Mouse (Mus musculus): Measurements from ENCODE around the gene Ttll8. TPM values are rescaled to one million over a fixed set of nuclear protein-coding genes. Genes with fewer than 3 reads are reported as not detected.

Gene Ttll8
- polyA plus RNA-seq, 1 experiment from 2014 or later, result not detected

DNA sequence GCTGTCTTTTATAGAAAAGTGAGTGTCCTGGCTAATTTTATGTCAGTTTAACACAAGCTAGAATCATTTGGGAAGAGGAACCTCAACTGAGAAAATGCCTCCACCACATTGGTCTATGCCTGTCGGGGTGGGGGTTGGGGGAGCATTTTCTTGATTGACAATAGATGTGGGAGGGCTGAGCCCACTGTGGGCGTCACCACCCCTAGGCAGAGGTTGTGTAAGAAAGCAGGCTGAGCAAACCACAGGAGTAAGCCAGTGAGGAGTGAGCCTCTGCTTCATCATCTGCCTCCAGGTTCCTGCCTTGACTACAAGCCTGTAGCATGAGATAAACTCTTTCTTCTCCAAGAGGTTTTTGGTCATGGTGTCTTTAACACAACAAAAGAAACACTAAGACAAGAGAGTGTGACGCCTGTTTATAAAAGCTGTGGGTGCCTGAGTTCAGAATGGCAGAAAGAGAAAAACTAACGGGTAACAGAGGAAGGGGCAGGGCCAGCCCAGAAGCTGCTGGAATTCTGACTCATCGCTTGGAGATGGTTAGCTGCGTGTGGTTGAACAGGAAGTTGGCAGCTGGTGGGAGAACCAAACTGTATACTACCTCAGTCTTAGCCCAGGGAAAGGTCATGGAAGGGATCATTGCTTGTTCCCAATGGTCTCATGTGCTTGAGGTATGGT is 17.5 kb downstream of the Ttll8 start:
- Histone ChIP-seq H3K27ac (ENCODE audit: low read length) (no peak overlapping the region), H3K4me2 (ENCODE audit: low read depth, low read length) (no peak overlapping the region), H3K9ac (ENCODE audit: low read depth, low read length) (no peak overlapping the region), H3K4me1 (ENCODE audit: control insufficient read depth, low read depth, low read length) (no peaks in the 10 kb centered on the region), H3K9me3 (replicated peaks; ENCODE audit: control insufficient read depth, low read length) (no peaks in the 10 kb centered on the region), H3K4me3 (ENCODE audit: low read depth, low read length) (no peak overlapping the region), H3K27me3 (ENCODE audit: control insufficient read depth, insufficient read depth, low read depth, low read length) (no peaks in the 10 kb centered on the region), H3K36me3 (ENCODE audit: control insufficient read depth, insufficient read depth) (no peaks in the 10 kb centered on the region)
- WGBS (ENCODE audit: insufficient replicate concordance), result 24% methylated on average over 6 of the region's 6 CpGs
- no peak for ATAC-seq (ENCODE audit: low read depth)

DNA sequence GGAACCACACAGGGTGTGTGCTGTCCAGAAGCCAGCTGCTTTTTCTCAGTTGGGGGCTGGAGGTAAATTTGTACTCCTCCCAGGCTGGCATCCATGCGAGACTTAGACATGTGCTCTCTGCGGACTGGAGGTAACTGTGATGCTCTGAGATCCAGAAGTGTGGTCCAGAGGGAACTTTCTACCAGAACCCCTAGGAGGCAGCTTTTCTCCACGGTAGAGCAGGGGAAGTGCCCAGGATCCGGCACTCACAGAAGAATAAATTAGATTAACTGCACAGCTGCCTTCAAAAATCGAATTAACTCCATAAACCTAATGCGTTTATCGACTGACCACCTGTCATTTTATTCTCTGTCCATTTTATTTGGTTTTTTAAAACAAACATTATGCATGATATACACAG is 20.1 kb downstream of the Ttll8 start:
- Histone ChIP-seq H3K9ac (ENCODE audit: low read depth, low read length) (no peak overlapping the region), H3K9me3 (replicated peaks; ENCODE audit: control insufficient read depth, low read length) (no peaks in the 10 kb centered on the region), H3K36me3 (ENCODE audit: control insufficient read depth, insufficient read depth) (no peaks in the 10 kb centered on the region), H3K4me3 (ENCODE audit: low read depth, low read length) (no peak overlapping the region), H3K4me1 (ENCODE audit: control insufficient read depth, low read depth, low read length) (no peaks in the 10 kb centered on the region), H3K27me3 (ENCODE audit: control insufficient read depth, insufficient read depth, low read depth, low read length) (no peaks in the 10 kb centered on the region), H3K4me2 (ENCODE audit: low read depth, low read length) (no peak overlapping the region), H3K27ac (ENCODE audit: low read length) (no peak overlapping the region)
- 62% methylated on average over 7 of the region's 7 CpGs for WGBS (ENCODE audit: insufficient replicate concordance)
- no peak for ATAC-seq (ENCODE audit: low read depth)

DNA sequence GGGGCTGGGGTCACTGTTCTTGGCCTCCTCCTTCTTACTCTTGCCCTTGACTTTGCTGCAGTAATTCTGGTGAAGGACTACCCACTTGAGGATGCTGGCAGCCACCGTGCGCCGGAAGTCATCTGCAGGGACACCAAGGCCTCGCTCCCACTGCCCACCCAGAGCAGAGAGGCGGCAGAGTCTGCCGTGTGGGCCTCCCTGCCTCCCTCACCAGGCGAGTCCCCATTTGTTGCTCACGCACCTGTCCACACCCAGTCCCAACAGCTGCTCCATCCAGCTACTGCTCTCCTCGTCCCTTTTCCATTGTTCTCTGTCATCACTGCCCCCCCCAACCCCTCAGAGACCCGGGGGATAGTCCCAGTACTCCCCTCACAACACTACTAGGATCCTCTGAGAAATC is 21.6 kb downstream of the Ttll8 start:
- Histone ChIP-seq H3K4me1 (ENCODE audit: control insufficient read depth, low read depth, low read length) (no peaks in the 10 kb centered on the region), H3K9me3 (replicated peaks; ENCODE audit: control insufficient read depth, low read length) (no peaks in the 10 kb centered on the region), H3K27ac (ENCODE audit: low read length) (no peak overlapping the region), H3K4me2 (ENCODE audit: low read depth, low read length) (no peak overlapping the region), H3K27me3 (ENCODE audit: control insufficient read depth, insufficient read depth, low read depth, low read length) (no peaks in the 10 kb centered on the region), H3K36me3 (ENCODE audit: control insufficient read depth, insufficient read depth) (no peaks in the 10 kb centered on the region), H3K4me3 (ENCODE audit: low read depth, low read length) (no peak overlapping the region), H3K9ac (ENCODE audit: low read depth, low read length) (no peak overlapping the region)
- 69% methylated on average over 10 of the region's 10 CpGs for WGBS (ENCODE audit: insufficient replicate concordance)
- ATAC-seq (ENCODE audit: low read depth), result no peak

DNA sequence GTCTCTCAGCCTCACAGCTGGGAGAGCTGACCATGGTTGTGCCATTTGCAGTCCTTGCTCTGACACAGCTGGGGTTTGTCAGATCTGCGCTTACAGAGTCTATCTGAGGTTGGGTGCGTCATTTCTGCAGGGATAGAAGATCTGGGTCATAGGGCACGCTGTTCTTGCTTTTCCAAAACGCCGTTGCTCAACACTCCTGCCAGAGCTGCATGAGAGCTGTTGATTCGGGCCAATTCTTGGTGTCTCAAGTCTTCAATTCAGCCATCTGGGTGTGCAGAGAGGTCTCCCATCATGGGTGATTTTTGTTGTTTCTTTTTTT is 32.3 kb downstream of the Ttll8 start:
- Histone ChIP-seq H3K36me3 (ENCODE audit: control insufficient read depth, insufficient read depth) (no peaks in the 10 kb centered on the region), H3K4me2 (ENCODE audit: low read depth, low read length) (no peak overlapping the region), H3K4me1 (ENCODE audit: control insufficient read depth, low read depth, low read length) (peaks cover 2% of the 10 kb centered on the region), H3K9me3 (replicated peaks; ENCODE audit: control insufficient read depth, low read length) (no peaks in the 10 kb centered on the region), H3K27me3 (ENCODE audit: control insufficient read depth, insufficient read depth, low read depth, low read length) (no peaks in the 10 kb centered on the region), H3K4me3 (ENCODE audit: low read depth, low read length) (no peak overlapping the region), H3K9ac (ENCODE audit: low read depth, low read length) (no peak overlapping the region), H3K27ac (ENCODE audit: low read length) (no peak overlapping the region)
- 48% methylated on average over 6 of the region's 6 CpGs for WGBS (ENCODE audit: insufficient replicate concordance)
- no peak for ATAC-seq (ENCODE audit: low read depth)

DNA sequence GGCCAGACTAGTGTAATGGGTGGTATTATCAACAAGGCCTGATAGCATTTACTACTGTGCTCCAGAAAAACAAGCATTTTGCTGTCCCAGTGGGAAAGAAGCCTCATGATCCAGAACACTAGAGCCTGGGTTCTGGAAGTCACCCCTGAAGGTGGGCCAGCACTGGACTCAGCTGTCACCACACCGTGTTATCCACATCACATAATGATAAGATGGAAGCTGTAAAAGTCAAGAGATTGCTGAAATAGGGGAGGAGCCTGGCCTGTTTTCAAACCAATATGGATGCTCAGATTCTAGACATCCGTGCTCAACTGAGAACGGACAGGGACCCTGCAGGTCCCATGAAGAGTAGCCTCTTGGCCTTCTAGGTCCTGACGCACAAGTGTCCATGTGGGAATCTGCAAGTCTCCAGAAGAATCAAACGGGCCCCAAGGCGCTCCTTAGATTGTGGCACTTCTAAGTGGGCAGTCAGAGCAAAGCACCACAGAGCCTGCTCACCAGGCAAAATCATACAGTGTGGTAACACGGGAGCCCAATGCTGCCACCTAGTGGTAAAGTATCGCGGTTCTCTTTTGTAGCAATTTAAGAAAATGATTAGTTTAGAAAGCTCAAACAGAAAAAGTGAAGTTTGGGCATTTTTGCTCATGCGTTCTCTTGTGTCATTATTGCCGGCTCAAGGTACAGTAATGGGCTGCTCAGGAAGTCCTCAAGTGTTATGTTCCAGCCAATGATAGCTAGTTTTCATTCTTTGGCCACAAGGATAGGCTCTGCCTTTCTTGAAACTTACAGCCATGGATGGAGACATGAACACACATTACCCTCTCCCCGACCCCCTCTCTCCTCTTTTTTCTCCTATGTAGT is 32.9 kb downstream of the Ttll8 start:
- H3K4me1 ChIP-seq (ENCODE audit: control insufficient read depth, low read depth, low read length), result peaks cover 2% of the 10 kb centered on the region
- H3K27ac ChIP-seq (ENCODE audit: low read length), result no peak overlapping the region
- no peak; the same call in 1 of the 2 replicates for ATAC-seq (ENCODE audit: low read depth)
- H3K36me3 ChIP-seq (ENCODE audit: control insufficient read depth, insufficient read depth), result no peaks in the 10 kb centered on the region
- no peak overlapping the region for H3K9ac ChIP-seq (ENCODE audit: low read depth, low read length)
- H3K4me3 ChIP-seq (ENCODE audit: low read depth, low read length), result no peak overlapping the region
- H3K4me2 ChIP-seq (ENCODE audit: low read depth, low read length), result no peak overlapping the region
- WGBS (ENCODE audit: insufficient replicate concordance), result 20% methylated on average over 12 of the region's 12 CpGs
- no peaks in the 10 kb centered on the region for H3K9me3 ChIP-seq (replicated peaks; ENCODE audit: control insufficient read depth, low read length)
- no peaks in the 10 kb centered on the region for H3K27me3 ChIP-seq (ENCODE audit: control insufficient read depth, insufficient read depth, low read depth, low read length)

DNA sequence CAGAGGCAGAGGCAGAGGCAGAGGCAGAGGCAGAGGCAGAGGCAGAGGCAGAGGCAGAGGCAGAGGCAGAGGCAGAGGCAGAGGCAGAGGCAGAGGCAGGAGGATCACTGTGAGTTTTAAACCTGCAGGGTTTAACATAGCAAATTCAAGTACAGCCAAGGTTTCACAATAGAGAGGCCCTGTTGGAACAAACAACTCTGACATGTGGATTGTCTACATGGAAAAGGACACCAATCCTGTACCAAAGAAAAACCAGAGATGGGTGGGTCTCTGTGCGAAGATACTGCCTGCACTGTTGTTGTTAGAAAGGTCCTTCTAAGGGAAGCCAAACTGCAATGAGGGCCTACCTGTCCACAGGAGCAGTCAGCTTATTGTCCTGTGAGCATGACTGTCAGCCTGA is 34.2 kb downstream of the Ttll8 start:
- Histone ChIP-seq H3K4me3 (ENCODE audit: low read depth, low read length) (no peak overlapping the region), H3K27ac (ENCODE audit: low read length) (no peak overlapping the region), H3K27me3 (ENCODE audit: control insufficient read depth, insufficient read depth, low read depth, low read length) (no peaks in the 10 kb centered on the region), H3K4me2 (ENCODE audit: low read depth, low read length) (no peak overlapping the region), H3K9ac (ENCODE audit: low read depth, low read length) (no peak overlapping the region), H3K36me3 (ENCODE audit: control insufficient read depth, insufficient read depth) (no peaks in the 10 kb centered on the region), H3K4me1 (ENCODE audit: control insufficient read depth, low read depth, low read length) (peaks cover 2% of the 10 kb centered on the region), H3K9me3 (replicated peaks; ENCODE audit: control insufficient read depth, low read length) (no peaks in the 10 kb centered on the region)
- no peak for ATAC-seq (ENCODE audit: low read depth)
- WGBS (ENCODE audit: insufficient replicate concordance), result 69% methylated on average over 1 of the region's 1 CpGs

DNA sequence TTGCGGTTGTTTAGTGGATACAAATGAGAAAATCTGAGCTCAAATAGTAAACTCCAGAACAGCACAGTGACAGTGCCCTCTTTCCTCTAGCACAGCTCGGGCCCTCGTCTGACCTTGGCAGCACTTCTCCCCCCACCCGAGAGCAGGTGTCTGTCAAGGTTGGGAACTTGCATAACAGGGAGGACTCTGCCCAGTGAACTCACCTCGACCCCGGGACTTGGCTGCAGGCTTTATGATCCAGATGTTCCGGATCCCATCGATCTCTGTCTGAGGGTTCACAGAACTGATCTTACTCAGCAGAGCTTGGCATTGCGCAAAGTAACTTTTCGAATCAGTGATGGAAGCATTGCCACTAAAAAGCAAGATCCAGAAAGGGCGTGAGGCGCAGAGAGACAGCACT is 34.9 kb downstream of the Ttll8 start:
- Histone ChIP-seq H3K36me3 (ENCODE audit: control insufficient read depth, insufficient read depth) (no peaks in the 10 kb centered on the region), H3K4me1 (ENCODE audit: control insufficient read depth, low read depth, low read length) (peaks cover 2% of the 10 kb centered on the region), H3K9ac (ENCODE audit: low read depth, low read length) (no peak overlapping the region), H3K4me3 (ENCODE audit: low read depth, low read length) (no peak overlapping the region), H3K27me3 (ENCODE audit: control insufficient read depth, insufficient read depth, low read depth, low read length) (no peaks in the 10 kb centered on the region), H3K4me2 (ENCODE audit: low read depth, low read length) (no peak overlapping the region), H3K27ac (ENCODE audit: low read length) (no peak overlapping the region; the same call in 1 of the 2 replicates), H3K9me3 (replicated peaks; ENCODE audit: control insufficient read depth, low read length) (no peaks in the 10 kb centered on the region)
- ATAC-seq (ENCODE audit: low read depth), result peak; percentile 84
- 62% methylated on average over 12 of the region's 12 CpGs for WGBS (ENCODE audit: insufficient replicate concordance)

DNA sequence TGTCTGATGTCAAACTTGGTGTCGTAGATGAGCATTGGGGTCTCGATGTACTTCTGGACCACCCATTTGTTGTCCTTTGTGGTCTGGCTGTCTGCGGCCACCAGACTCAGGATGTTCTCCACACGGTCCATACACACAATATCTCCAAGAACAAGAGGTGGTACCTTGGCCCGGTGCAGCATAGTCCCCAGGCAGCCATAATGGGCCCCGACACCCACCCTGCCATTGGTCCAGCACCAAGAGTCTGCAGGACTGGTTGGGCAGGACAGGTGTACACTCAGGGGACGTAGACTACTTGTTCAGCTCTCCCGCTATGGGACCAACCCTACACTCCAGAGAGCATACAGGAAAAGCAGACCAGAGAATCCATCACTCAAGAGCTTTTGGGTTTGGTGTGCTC is 37.1 kb downstream of the Ttll8 start:
- Histone ChIP-seq H3K4me1 (ENCODE audit: control insufficient read depth, low read depth, low read length) (peaks cover 2% of the 10 kb centered on the region), H3K4me3 (ENCODE audit: low read depth, low read length) (no peak overlapping the region), H3K27me3 (ENCODE audit: control insufficient read depth, insufficient read depth, low read depth, low read length) (no peaks in the 10 kb centered on the region), H3K27ac (ENCODE audit: low read length) (no peak overlapping the region), H3K9ac (ENCODE audit: low read depth, low read length) (no peak overlapping the region), H3K36me3 (ENCODE audit: control insufficient read depth, insufficient read depth) (no peaks in the 10 kb centered on the region), H3K9me3 (replicated peaks; ENCODE audit: control insufficient read depth, low read length) (no peaks in the 10 kb centered on the region), H3K4me2 (ENCODE audit: low read depth, low read length) (no peak overlapping the region)
- 70% methylated on average over 8 of the region's 8 CpGs for WGBS (ENCODE audit: insufficient replicate concordance)
- no peak for ATAC-seq (ENCODE audit: low read depth)

DNA sequence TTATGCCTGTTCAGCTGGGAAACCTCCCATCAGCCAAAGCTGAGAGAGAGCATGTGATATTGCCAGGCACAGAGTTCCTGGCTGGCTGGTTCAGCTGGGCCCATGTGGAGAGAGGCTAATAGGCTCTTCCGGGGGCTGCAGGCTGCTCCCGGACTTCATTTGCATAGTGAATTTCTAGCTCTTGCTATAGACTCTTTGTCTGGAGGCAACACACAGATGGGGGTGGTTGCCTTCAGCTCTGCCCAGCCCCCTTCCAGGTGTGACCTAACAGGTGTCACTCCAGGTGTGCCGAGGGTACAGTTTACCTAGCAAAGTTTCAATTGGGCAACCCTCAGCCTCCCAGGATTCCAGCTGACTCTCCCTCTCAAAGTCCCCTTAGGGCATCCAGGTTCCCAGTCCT is 37.9 kb downstream of the Ttll8 start:
- Histone ChIP-seq H3K27me3 (ENCODE audit: control insufficient read depth, insufficient read depth, low read depth, low read length) (no peaks in the 10 kb centered on the region), H3K4me1 (ENCODE audit: control insufficient read depth, low read depth, low read length) (peaks cover 2% of the 10 kb centered on the region), H3K9ac (ENCODE audit: low read depth, low read length) (no peak overlapping the region), H3K36me3 (ENCODE audit: control insufficient read depth, insufficient read depth) (no peaks in the 10 kb centered on the region), H3K4me3 (ENCODE audit: low read depth, low read length) (no peak overlapping the region), H3K4me2 (ENCODE audit: low read depth, low read length) (no peak overlapping the region), H3K9me3 (replicated peaks; ENCODE audit: control insufficient read depth, low read length) (no peaks in the 10 kb centered on the region), H3K27ac (ENCODE audit: low read length) (no peak overlapping the region)
- ATAC-seq (ENCODE audit: low read depth), result no peak
- 55% methylated on average over 3 of the region's 3 CpGs for WGBS (ENCODE audit: insufficient replicate concordance)
